Mouse (Mus musculus) G1E (cell line): ENCODE measurements at regions not wholly inside any gene's neighbourhood (a gene's known extent, or its start where the extent isn't known, plus 50 kb on each side); places are given as distances from the start of the nearest gene placed in this dataset.

Experiments used
- CTCF ChIP-seq: IDR thresholded peaks from 2 replicates; pipeline ENCODE4 v1.5.1; 2012; ENCODE audit warnings: low read depth, low read length, inconsistent platforms, mixed read lengths
- GATA1 ChIP-seq: IDR thresholded peaks from 2 replicates; pipeline ENCODE4 v1.6.1; 2012; ENCODE audit warnings: borderline replicate concordance, low read length, inconsistent platforms, mixed read lengths
- GATA2 ChIP-seq: IDR thresholded peaks from 2 replicates; pipeline ENCODE4 v1.6.1; 2012; ENCODE audit warnings: low read depth, low read length, inconsistent platforms, borderline replicate concordance
- POLR2AphosphoS5 ChIP-seq: IDR thresholded peaks from 2 replicates; pipeline ENCODE4 v1.6.1; 2012; ENCODE audit warnings: low read depth, low read length, inconsistent platforms; ENCODE audit not compliant: insufficient replicate concordance
- TAL1 ChIP-seq: conservative IDR thresholded peaks from 2 replicates; pipeline ENCODE4 v1.6.1; 2012; ENCODE audit warnings: low read depth, low read length, inconsistent platforms, mixed read lengths

DNA sequence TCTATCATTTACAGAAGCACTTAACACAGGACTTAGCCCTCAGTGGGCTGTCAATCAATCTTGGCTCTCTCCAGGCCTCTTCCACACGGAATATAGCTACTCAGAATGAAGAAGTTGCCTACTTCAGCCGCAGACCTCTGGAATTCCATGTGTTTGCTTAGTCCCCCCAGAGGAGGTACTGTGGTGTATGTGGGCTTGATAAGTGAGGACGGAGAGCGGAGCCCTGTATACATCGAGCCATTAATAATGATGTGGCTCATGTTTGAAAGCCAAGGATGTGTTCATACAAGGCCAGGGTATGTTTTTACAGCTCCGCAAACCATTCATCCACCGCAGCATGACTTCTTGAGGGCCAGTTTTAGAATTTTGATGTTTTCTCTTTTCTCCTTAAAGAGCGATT is 125.8 kb downstream of the Enc1 start:
- TF ChIP-seq GATA1 (no peak), CTCF (no peak), TAL1 (no peak), POLR2AphosphoS5 (no peak), GATA2 (no peak)
